Mouse (Mus musculus): ENCODE data around the gene Ctdnep1. TPM values are rescaled to one million over a fixed set of nuclear protein-coding genes. Genes with fewer than 3 reads are reported as not detected.
"Not testable (repeated sequence)": the region's sequence is repeated elsewhere in the genome, so short reads cannot be mapped to it uniquely, and the experiment has no call there.

Gene Ctdnep1
- polyA plus RNA-seq, 1 experiment from 2014 or later, result 22.7 TPM

- H3K4me1 ChIP-seq (replicated peaks); H3K9me3 ChIP-seq; H3K4me3 ChIP-seq; H3K9ac ChIP-seq; ATAC-seq (ENCODE audit: low FRiP score); H3K36me3 ChIP-seq; H3K27ac ChIP-seq; H3K4me2 ChIP-seq: not testable (repeated sequence)
- peaks cover 39% of the 10 kb centered on the region for H3K27me3 ChIP-seq
- WGBS, result 81% methylated on average over 4 of the region's 4 CpGs
These were observed 25.3 kb upstream of the Ctdnep1 start for GRCm38 (mm10) chr11:69955618-69956017.

- ATAC-seq (ENCODE audit: low FRiP score), result no peak
- no peak overlapping the region for H3K4me3 ChIP-seq
- H3K4me1 ChIP-seq (replicated peaks), result no peaks in the 10 kb centered on the region
- no peak overlapping the region for H3K4me2 ChIP-seq
- peaks cover 41% of the 10 kb centered on the region for H3K27me3 ChIP-seq
- H3K36me3 ChIP-seq, result no peaks in the 10 kb centered on the region
- WGBS, result 86% methylated on average over 1 of the region's 1 CpGs
- H3K27ac ChIP-seq, result no peak overlapping the region
- H3K9me3 ChIP-seq, result no peaks in the 10 kb centered on the region
- no peak overlapping the region for H3K9ac ChIP-seq
These were observed 24.7 kb upstream of the Ctdnep1 start for GRCm38 (mm10) chr11:69956218-69956617.

- 28% methylated on average over 5 of the region's 5 CpGs for WGBS
- no peak overlapping the region for H3K9ac ChIP-seq
- ATAC-seq (ENCODE audit: low FRiP score), result no peak
- no peaks in the 10 kb centered on the region for H3K9me3 ChIP-seq
- H3K27ac ChIP-seq, result no peak overlapping the region
- no peaks in the 10 kb centered on the region for H3K36me3 ChIP-seq
- peaks cover 7% of the 10 kb centered on the region for H3K4me1 ChIP-seq (replicated peaks)
- peaks cover 70% of the 10 kb centered on the region for H3K27me3 ChIP-seq
- no peak overlapping the region for H3K4me3 ChIP-seq
- no peak overlapping the region for H3K4me2 ChIP-seq
These were observed 20.3 kb upstream of the Ctdnep1 start for GRCm38 (mm10) chr11:69960616-69961015.

DNA sequence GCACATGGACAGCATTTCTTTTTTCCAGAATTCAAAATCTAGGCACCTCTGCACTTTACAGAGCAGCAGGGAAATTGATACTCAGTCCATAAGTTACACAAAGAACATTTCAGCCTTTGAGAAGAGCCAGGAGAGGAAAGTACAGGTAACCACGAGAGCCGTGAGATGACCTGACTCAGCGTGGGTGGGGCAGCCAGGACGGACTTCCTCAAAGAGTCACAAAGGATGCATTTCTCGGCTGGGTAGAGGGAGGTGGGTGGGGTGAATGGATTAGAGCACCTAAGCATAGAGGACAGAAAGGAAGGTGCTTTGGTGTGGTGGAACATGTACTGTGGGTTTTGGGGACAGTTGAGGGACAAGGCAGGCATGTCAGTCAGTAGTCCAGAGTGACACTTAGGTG is 19.1 kb upstream of the Ctdnep1 start:
- H3K9me3 ChIP-seq, result no peaks in the 10 kb centered on the region
- H3K4me3 ChIP-seq, result no peak overlapping the region
- H3K4me2 ChIP-seq, result no peak overlapping the region
- no peak overlapping the region for H3K9ac ChIP-seq
- peaks cover 19% of the 10 kb centered on the region for H3K4me1 ChIP-seq (replicated peaks)
- 58% methylated on average over 5 of the region's 5 CpGs for WGBS
- no peak overlapping the region for H3K27ac ChIP-seq
- ATAC-seq (ENCODE audit: low FRiP score), result no peak
- peaks cover 81% of the 10 kb centered on the region for H3K27me3 ChIP-seq
- no peaks in the 10 kb centered on the region for H3K36me3 ChIP-seq

DNA sequence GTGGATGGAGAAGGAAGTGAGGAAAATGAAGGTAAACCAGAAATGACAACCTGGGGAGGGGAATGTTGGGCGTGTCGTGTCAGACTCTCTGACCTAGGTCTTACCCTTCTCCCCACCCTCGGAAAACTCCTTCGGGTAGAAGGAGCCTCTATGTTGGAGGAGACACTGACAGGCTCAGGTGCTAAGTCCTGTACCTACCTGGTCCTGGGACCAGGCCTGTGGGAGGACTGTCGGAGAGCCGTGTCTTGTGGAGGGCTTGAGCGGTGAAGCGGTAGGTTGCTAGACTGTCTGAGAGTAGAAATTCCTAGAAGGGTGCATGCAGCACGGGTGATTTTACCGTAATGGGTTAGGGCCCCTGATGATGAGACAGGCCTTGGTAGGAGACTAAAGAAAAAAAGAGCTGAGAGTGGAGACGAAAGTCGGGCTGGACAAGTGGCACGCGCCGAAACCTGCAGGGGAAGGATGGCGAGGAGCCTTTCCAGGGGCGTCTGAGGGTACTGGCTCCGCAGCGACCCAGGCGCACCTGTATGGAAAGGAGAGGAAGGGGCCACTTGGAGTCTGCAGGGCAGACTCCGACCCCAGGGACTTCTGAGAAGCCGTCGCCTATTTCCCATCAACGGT is 16.2 kb upstream of the Ctdnep1 start, which contains the start of gene Cldn7:
Gene Cldn7 (plus strand): TSS at position 130 of the 621 bp plus-strand sequence.
- Histone ChIP-seq H3K9ac (no peak within 1 kb of the TSS), H3K4me1 (replicated peaks) (peaks cover 20% of the 10 kb centered on the region), H3K4me3 (peak within 1 kb of the TSS; percentile 18), H3K27me3 (peaks cover 93% of the 10 kb centered on the region), H3K36me3 (peaks cover 20% of the 10 kb centered on the region), H3K27ac (no peak within 1 kb of the TSS), H3K4me2 (peak within 1 kb of the TSS; percentile 26; the same call in 1 of the 2 replicates), H3K9me3 (no peaks in the 10 kb centered on the region)
- 8% methylated on average over 24 of the region's 24 CpGs for WGBS
- ATAC-seq (ENCODE audit: low FRiP score), result no peak

DNA sequence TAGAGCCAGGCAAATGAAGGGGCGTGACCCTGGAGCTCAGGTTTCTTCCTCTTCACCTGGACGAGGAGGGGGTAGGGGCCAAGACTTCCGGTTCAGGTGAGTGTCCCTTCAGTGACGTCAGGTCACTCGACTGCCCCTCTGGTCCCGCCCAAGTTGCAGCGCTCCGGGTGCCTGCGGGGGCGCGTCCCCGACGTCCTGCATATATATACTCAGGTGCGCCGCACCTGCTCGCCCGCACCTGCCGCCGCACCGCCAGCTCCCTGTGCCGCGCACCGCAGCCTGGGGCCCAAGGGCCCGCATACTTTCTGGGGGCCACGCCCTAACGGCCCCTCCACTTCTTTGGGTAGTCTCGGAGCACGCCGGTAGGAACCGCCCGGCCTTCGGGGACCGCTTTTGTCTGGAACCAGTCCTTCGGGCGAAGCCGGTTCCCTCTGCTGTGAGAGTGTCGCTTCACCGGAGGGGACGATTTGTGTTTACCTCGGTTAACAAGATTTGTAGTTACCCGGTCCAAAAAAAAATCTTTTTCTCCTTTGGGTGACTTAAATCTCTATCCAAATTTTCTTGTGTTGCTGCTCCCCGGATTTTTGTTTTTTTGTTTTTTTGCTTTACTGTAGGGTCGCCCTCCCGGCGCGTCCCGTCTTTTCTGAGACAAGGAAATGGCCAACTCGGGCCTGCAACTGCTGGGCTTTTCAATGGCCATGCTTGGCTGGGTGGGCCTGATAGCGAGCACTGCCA is 15.5 kb upstream of the Ctdnep1 start:
- Histone ChIP-seq H3K4me2 (peak overlapping the region; percentile 47), H3K9me3 (no peaks in the 10 kb centered on the region), H3K9ac (no peak overlapping the region), H3K4me1 (replicated peaks) (peaks cover 20% of the 10 kb centered on the region), H3K27me3 (peaks cover 87% of the 10 kb centered on the region), H3K27ac (no peak overlapping the region), H3K36me3 (peaks cover 27% of the 10 kb centered on the region), H3K4me3 (peak overlapping the region; percentile 25)
- 2% methylated on average over 49 of the region's 49 CpGs for WGBS
- no peak for ATAC-seq (ENCODE audit: low FRiP score)

DNA sequence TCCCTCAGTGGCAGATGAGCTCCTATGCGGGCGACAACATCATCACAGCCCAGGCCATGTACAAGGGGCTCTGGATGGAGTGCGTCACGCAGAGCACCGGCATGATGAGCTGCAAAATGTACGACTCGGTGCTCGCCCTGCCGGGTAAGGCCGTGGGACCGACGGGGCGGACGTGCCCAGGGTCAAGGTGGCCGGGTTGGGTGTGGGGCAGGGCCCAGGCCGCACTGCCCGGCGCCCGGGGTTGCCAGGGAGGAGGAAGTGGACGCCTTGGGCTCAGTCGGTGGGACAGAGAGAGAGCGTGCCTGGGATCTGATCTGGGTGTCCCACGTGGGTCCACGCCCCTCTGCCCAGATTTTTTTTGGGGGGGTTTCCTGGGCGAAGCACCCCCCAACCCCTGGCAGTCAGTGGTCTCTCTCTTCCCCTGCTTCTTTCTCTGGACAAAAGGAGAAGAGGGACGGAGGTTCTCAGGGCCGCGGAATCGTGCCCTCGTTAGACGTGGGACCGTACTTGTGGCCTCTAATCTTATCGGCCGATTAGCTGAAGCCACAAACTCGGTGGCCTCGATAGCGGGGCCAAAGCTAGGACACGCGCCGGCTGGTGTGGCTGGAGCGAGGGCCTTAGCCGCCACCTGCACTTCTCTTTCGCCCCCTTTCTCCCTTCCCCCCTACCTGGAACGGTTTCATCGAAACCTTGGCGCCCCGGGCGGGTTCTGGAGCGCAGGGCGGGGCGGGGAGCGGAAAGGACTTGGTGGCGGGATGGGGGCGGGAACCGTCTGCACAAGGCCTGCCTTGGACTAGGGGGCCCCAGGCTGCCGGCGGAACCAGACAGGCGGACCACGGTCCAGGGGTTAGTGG is 14.7 kb upstream of the Ctdnep1 start:
- peak overlapping the region; percentile 19; the same call in 1 of the 2 replicates for H3K9ac ChIP-seq
- H3K27ac ChIP-seq, result no peak overlapping the region
- H3K9me3 ChIP-seq, result no peaks in the 10 kb centered on the region
- H3K4me3 ChIP-seq, result peak overlapping the region; percentile 25
- H3K27me3 ChIP-seq, result peaks cover 80% of the 10 kb centered on the region
- ATAC-seq (ENCODE audit: low FRiP score), result no peak; the same call in 1 of the 2 replicates
- peak overlapping the region; percentile 47 for H3K4me2 ChIP-seq
- 3% methylated on average over 59 of the region's 59 CpGs for WGBS
- H3K36me3 ChIP-seq, result peaks cover 32% of the 10 kb centered on the region
- H3K4me1 ChIP-seq (replicated peaks), result peaks cover 20% of the 10 kb centered on the region

- peak overlapping the region; percentile 25 for H3K4me3 ChIP-seq
- H3K36me3 ChIP-seq, result peaks cover 39% of the 10 kb centered on the region
- peaks cover 73% of the 10 kb centered on the region for H3K27me3 ChIP-seq
- peak overlapping the region; percentile 19; the same call in 1 of the 2 replicates for H3K9ac ChIP-seq
- no peak overlapping the region for H3K27ac ChIP-seq
- no peak for ATAC-seq (ENCODE audit: low FRiP score)
- peak overlapping the region; percentile 47 for H3K4me2 ChIP-seq
- no peaks in the 10 kb centered on the region for H3K9me3 ChIP-seq
- WGBS, result 37% methylated on average over 17 of the region's 17 CpGs
- H3K4me1 ChIP-seq (replicated peaks), result peaks cover 20% of the 10 kb centered on the region
These were observed 14.0 kb upstream of the Ctdnep1 start for GRCm38 (mm10) chr11:69966860-69967517.

DNA sequence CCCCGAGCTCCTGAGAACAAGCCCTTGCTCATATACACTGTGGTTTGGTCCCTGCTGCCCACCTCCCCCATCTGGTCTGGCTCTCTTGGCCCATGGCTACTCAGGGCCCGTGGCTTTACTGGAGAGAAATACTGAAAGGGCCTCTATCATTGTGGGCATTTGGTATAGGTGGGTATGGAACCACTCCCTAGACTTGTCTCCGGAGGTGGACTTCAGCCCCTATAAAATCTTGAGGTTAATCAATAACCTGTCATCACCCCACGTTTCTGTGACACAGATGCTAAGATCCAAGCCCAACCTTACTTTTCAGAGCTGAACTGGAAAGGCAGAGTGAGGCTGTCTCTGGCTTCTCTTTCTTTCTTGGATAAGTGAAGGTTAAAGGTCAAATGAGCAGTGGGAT is 12.2 kb upstream of the Ctdnep1 start:
- Histone ChIP-seq H3K27me3 (peaks cover 55% of the 10 kb centered on the region), H3K9me3 (no peaks in the 10 kb centered on the region), H3K27ac (no peak overlapping the region), H3K4me2 (no peak overlapping the region), H3K4me3 (no peak overlapping the region), H3K36me3 (peaks cover 57% of the 10 kb centered on the region), H3K4me1 (replicated peaks) (peaks cover 20% of the 10 kb centered on the region), H3K9ac (no peak overlapping the region)
- 88% methylated on average over 4 of the region's 4 CpGs for WGBS
- ATAC-seq (ENCODE audit: low FRiP score), result no peak

DNA sequence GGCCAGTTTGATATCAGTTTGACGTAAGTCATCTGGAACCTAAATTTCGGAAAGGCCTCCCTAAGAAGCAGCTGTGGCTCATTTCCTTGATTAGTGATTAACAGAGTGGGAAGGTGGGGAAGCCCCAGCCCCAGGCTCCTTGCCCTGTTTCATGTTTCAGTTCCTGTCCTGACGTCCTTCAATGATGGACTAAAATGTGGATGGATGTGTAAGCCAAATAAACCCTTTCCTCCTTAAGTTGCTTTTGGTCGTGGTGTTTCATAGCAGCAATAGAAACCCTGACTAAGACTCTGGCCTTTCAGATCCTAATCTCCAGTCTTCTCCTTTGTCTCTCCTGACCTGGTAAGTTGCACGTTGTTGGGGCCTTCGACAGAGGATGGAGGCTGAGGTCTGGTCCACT is 10.7 kb upstream of the Ctdnep1 start:
- no peak overlapping the region for H3K4me2 ChIP-seq
- no peaks in the 10 kb centered on the region for H3K9me3 ChIP-seq
- H3K9ac ChIP-seq, result no peak overlapping the region
- H3K36me3 ChIP-seq, result peaks cover 72% of the 10 kb centered on the region
- no peak overlapping the region for H3K27ac ChIP-seq
- no peak for ATAC-seq (ENCODE audit: low FRiP score)
- H3K4me1 ChIP-seq (replicated peaks), result peaks cover 16% of the 10 kb centered on the region
- H3K4me3 ChIP-seq, result no peak overlapping the region
- peaks cover 41% of the 10 kb centered on the region for H3K27me3 ChIP-seq
- 88% methylated on average over 6 of the region's 6 CpGs for WGBS

DNA sequence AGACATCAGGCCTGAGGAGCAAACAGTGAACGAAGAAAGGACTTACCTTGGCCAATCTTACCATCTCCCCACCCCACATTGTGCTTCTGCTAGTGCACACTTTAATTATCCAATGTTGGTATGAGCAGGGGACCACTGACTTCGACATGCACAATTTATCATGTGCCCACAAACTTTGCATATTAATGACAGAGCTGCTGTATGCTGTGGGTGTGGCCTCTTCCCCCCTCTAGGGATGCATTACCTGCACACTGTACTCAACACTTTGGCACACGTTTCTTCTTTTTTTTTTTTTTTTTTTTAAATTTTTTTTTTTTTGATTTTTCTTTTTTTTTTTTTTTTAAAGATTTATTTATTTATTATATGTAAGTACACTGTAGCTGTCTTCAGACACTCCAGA is 10.2 kb upstream of the Ctdnep1 start:
- Histone ChIP-seq H3K27ac (no peak overlapping the region), H3K9me3 (no peaks in the 10 kb centered on the region), H3K27me3 (peaks cover 35% of the 10 kb centered on the region), H3K4me1 (replicated peaks) (peaks cover 12% of the 10 kb centered on the region), H3K9ac (no peak overlapping the region), H3K4me3 (no peak overlapping the region), H3K36me3 (peaks cover 77% of the 10 kb centered on the region), H3K4me2 (no peak overlapping the region)
- 83% methylated on average over 3 of the region's 3 CpGs for WGBS
- no peak for ATAC-seq (ENCODE audit: low FRiP score)

DNA sequence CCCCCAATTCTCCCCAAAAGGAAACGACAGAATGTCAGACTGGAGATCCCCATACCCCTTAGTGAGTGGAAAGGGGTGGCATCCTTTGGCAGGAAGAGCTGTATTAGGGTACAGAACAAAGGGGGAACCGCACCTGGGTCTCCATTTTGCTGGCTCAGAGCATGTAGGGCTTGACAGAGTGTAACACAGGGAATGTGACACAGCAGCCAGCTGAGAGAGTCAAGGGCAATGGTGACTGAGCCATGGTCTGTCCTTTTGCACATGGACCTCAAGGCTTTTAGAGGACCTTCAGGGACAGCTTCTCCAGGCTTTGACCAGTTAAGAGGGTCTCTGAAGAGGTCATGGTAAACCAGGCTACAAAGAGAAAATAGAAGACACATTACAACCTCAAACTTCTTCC is 6.0 kb upstream of the Ctdnep1 start:
- H3K36me3 ChIP-seq, result peaks cover 78% of the 10 kb centered on the region
- ATAC-seq (ENCODE audit: low FRiP score), result no peak

More for the DNA sequence above, 6.0 kb upstream of the Ctdnep1 start:
- no peaks in the 10 kb centered on the region for H3K9me3 ChIP-seq
- no peak overlapping the region for H3K4me3 ChIP-seq
- no peak overlapping the region for H3K9ac ChIP-seq
- no peak overlapping the region for H3K4me2 ChIP-seq
- peaks cover 10% of the 10 kb centered on the region for H3K4me1 ChIP-seq (replicated peaks)
- no peak overlapping the region for H3K27ac ChIP-seq
- H3K27me3 ChIP-seq, result no peaks in the 10 kb centered on the region
- WGBS, result 95% methylated on average over 2 of the region's 2 CpGs

All from hindbrain, embryonic 13.5 days (tissue).